Mouse (Mus musculus): ENCODE measurements around the gene Taf11.

DNA sequence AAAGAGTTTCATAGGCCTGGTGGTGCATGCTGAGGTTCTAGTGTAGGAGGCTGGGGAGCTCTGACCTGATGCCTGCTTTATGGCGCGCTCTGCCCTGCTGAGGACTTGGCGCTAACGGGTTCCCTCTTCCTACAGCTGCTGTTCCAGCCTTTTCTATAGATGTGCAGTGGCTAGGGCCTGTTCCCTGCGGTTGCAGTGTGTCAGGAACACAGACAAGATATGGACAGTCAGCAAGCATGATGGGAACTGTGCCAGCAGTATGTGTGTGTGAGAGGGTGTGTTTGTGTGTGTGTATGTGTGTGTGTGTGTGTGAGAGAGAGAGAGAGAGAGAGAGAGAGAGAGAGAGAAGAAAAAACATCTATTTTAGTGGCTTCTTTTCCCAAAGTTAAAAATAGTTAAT lies 29.4 kb upstream of the Taf11 start:
- no peak for TF ChIP-seq CTCF (IDR thresholded peaks at IDR 0.05; ENCODE audit: low read depth, low read length)
- no peak for TF ChIP-seq EP300 (IDR thresholded peaks at IDR 0.05; ENCODE audit: insufficient read depth, low read depth, low read length)

Measured in ES-Bruce4 (cell line).